Mouse (Mus musculus) cerebellum, postnatal 10 days (tissue): Measurements from ENCODE around the gene Dad1.
A peak's percentile ranks its signal among the peaks of the same experiment; 100 is the strongest.
"Not testable (repeated sequence)": the region's sequence is repeated elsewhere in the genome, so short reads cannot be mapped to it uniquely, and the experiment has no call there.

Experiments
- DNase-seq, 2 experiments: peaks; one replicate each; pipeline ENCODE4 v3.0.0; 2021; ENCODE audit warnings: mixed read lengths in 2 of 2

Gene Dad1

GRCm38 (mm10) chr14:54244183-54244582 lies 9.7 kb downstream of the Dad1 start:
- no peak for DNase-seq

- DNase-seq, result no peak
Measured at GRCm38 (mm10) chr14:54240542-54240941, 13.4 kb downstream of the Dad1 start.

- DNase-seq, result peak; percentile 91 to 95
Measured at GRCm38 (mm10) chr14:54239002-54239736, 14.7 kb downstream of the Dad1 start.

GRCm38 (mm10) chr14:54236881-54237280 lies 17.0 kb downstream of the Dad1 start:
- no peak for DNase-seq

- DNase-seq, result no peak
Measured at GRCm38 (mm10) chr14:54235825-54236540, 17.9 kb downstream of the Dad1 start.

GRCm38 (mm10) chr14:54234231-54235040 lies 19.5 kb downstream of the Dad1 start:
- DNase-seq, result no peak

- DNase-seq, result no peak
Measured at GRCm38 (mm10) chr14:54233559-54234143, 20.3 kb downstream of the Dad1 start.

- DNase-seq, result no peak
Measured at GRCm38 (mm10) chr14:54232811-54233558, 20.9 kb downstream of the Dad1 start.

- DNase-seq, result no peak
Measured at GRCm38 (mm10) chr14:54232143-54232542, 21.8 kb downstream of the Dad1 start.

- no peak for DNase-seq
Measured at GRCm38 (mm10) chr14:54231176-54231956, 22.5 kb downstream of the Dad1 start.

GRCm38 (mm10) chr14:54230638-54231150 lies 23.2 kb downstream of the Dad1 start:
- peak in 1 of 2 experiments; percentile 13 for DNase-seq

- not testable (repeated sequence) for DNase-seq
Measured at GRCm38 (mm10) chr14:54229849-54230248, 24.1 kb downstream of the Dad1 start.

- DNase-seq, result peak; percentile 28 to 33
Measured at GRCm38 (mm10) chr14:54228933-54229713, 24.8 kb downstream of the Dad1 start.

- DNase-seq, result peak in 1 of 2 experiments; percentile 12
Measured at GRCm38 (mm10) chr14:54228501-54228900, 25.4 kb downstream of the Dad1 start.

- peak; percentile 82 to 87 for DNase-seq
Measured at GRCm38 (mm10) chr14:54227911-54228451, 25.9 kb downstream of the Dad1 start.

- DNase-seq, result no peak
Measured at GRCm38 (mm10) chr14:54226911-54227811, 26.7 kb downstream of the Dad1 start.

GRCm38 (mm10) chr14:54225725-54226124 lies 28.2 kb downstream of the Dad1 start:
- no peak for DNase-seq
